27 mouse cellular contexts compared by ENCODE assay signal in genomic region chr11:100500651-100501050, GRCm38 (mm10). TPM values are rescaled to one million over a fixed set of nuclear protein-coding genes. Genes with fewer than 3 reads are reported as not detected.
A peak's percentile ranks its signal among the peaks of the same experiment; 100 is the strongest.
DNase-seq lines count a peak whose midpoint lies in the region; ATAC-seq and TF ChIP-seq lines count a peak whose summit lies in the region.
"Had no signal": no experiment of that assay in that cellular context is flagged by ENCODE, and none has a peak within 500 bp of the region (broad histone marks: within the 10 kb centered on the region; RNA-seq: fewer than 3 reads in every experiment).

No protein-coding gene starts in this region.

- no peak for TF ChIP-seq EP300 in liver, postnatal 0 days (IDR thresholded peaks at IDR 0.05; ENCODE audit: low read depth)

- H3K36me3 ChIP-seq in liver, embryonic 11.5 days (ENCODE audit: control insufficient read depth, insufficient read depth, low read length): peaks cover 54% of the 10 kb centered on the region
- peaks cover 87% of the 10 kb centered on the region for H3K36me3 ChIP-seq in liver, postnatal 0 days (replicated peaks; ENCODE audit: insufficient read depth, low read length)

- no peak for TF ChIP-seq CTCF in liver, postnatal 0 days (IDR thresholded peaks at IDR 0.05; ENCODE audit: low read depth)

- H3K4me2 ChIP-seq in liver, embryonic 11.5 days: no peak overlapping the region
- H3K4me2 ChIP-seq in liver, postnatal 0 days (ENCODE audit: low read depth, low read length): no peak overlapping the region
- H3K4me2 ChIP-seq: heart, embryonic 12.5 days; hindbrain, embryonic 13.5 days had no signal

- no peaks in the 10 kb centered on the region for H3K9me3 ChIP-seq in liver, embryonic 11.5 days (ENCODE audit: control insufficient read depth, low read length)
- H3K9me3 ChIP-seq in liver, postnatal 0 days (ENCODE audit: low read length): no peaks in the 10 kb centered on the region
- H3K9me3 ChIP-seq: heart, embryonic 12.5 days; hindbrain, embryonic 13.5 days had no signal

- no peak for ATAC-seq in liver, embryonic 11.5 days (replicated peaks; ENCODE audit: low FRiP score)
- ATAC-seq in liver, postnatal 0 days: no peak
- ATAC-seq: activated CD4-positive, CD25-positive, alpha-beta regulatory T cell, adult 4 months; forebrain, embryonic 16.5 days; intestine, embryonic 16.5 days; lung, postnatal 0 days had no signal

- H3K4me1 ChIP-seq in liver, embryonic 11.5 days (replicated peaks; ENCODE audit: control insufficient read depth, insufficient read depth, low read length): peaks cover 11% of the 10 kb centered on the region
- no peaks in the 10 kb centered on the region for H3K4me1 ChIP-seq in liver, postnatal 0 days (ENCODE audit: insufficient read depth)
- H3K4me1 ChIP-seq: hindbrain, embryonic 13.5 days had no signal

- H3K9ac ChIP-seq in liver, embryonic 11.5 days (ENCODE audit: low read depth, low read length): no peak overlapping the region
- H3K9ac ChIP-seq in liver, postnatal 0 days (replicated peaks): no peak overlapping the region
- H3K9ac ChIP-seq: heart, embryonic 12.5 days; hindbrain, embryonic 13.5 days had no signal

- peak overlapping the region; percentile 29; the same call in 1 of the 2 replicates for H3K27ac ChIP-seq in liver, embryonic 11.5 days (ENCODE audit: low read depth, low read length)
- H3K27ac ChIP-seq in liver, postnatal 0 days (ENCODE audit: low read depth): no peak overlapping the region
- H3K27ac ChIP-seq: gastrocnemius, adult 2 months; heart, adult 2 months; hindbrain, embryonic 13.5 days; macrophage had no signal

- WGBS in liver, embryonic 11.5 days: 87% methylated on average over 7 of the region's 7 CpGs
- WGBS in liver, postnatal 0 days (ENCODE audit: insufficient replicate concordance): 83% methylated on average over 7 of the region's 7 CpGs

- H3K4me3 ChIP-seq in liver, embryonic 11.5 days (ENCODE audit: low read depth, low read length): no peak overlapping the region
- H3K4me3 ChIP-seq in liver, postnatal 0 days (ENCODE audit: low read depth, low read length): no peak overlapping the region
- H3K4me3 ChIP-seq: erythroblast, embryonic 14.5 days; gastrocnemius, adult 2 months; heart, adult 2 months; heart, embryonic 12.5 days; hindbrain, embryonic 13.5 days had no signal

- H3K27me3 ChIP-seq in liver, embryonic 11.5 days (replicated peaks; ENCODE audit: control insufficient read depth, insufficient read depth, low read length): no peaks in the 10 kb centered on the region
- H3K27me3 ChIP-seq in liver, postnatal 0 days (ENCODE audit: insufficient read depth, low read length): no peaks in the 10 kb centered on the region
- H3K27me3 ChIP-seq: CH12.LX; heart, embryonic 12.5 days; hindbrain, embryonic 13.5 days had no signal

- peak; percentile 14 for DNase-seq in kidney, adult 18-20 months
- DNase-seq in kidney, postnatal 10 days: no peak
- no peak for DNase-seq in liver, embryonic 11.5 days (ENCODE audit: low spot score)
- DNase-seq in liver, postnatal 0 days: no peak
- peak; percentile 49 for DNase-seq in retina, adult 2 months (ENCODE audit: low read depth, low spot score)
- no peak for DNase-seq in retina, embryonic 14.5 days (ENCODE audit: low spot score)
- DNase-seq in c-Kit-positive CD71-positive TER-119-positive erythroid progenitor cells, embryonic 14.5 days (ENCODE audit: low spot score): no peak
- DNase-seq: adrenal gland, adult 2 months; adrenal gland, postnatal 36 days; cerebellum, adult 2 months; cerebellum, postnatal 14 days; gastrocnemius, adult 2 months; gastrocnemius, postnatal 36 days; heart, adult 2 months; heart, postnatal 4 days; lung, adult 18-20 months; right cerebral cortex, postnatal 14 days had no signal

RNA-seq across cellular contexts. Expression of gene Acly, which starts 27.1 kb away (rescaled TPM):
- 159 and 194 TPM in 2 replicates for polyA plus RNA-seq in liver, embryonic 11.5 days (2014; fragmentation: Nextera tagmentation; extraction: Ambion mirVana)
- 24.4 and 29.8 TPM in 2 replicates for polyA plus RNA-seq in liver, postnatal 0 days (2015; fragmentation: Nextera tagmentation; extraction: Ambion mirVana)

RNA-seq across cellular contexts. Expression of gene Klhl11, which starts 28.1 kb away (rescaled TPM):
- 6.3 and 6.7 TPM in 2 replicates for polyA plus RNA-seq in liver, embryonic 11.5 days (2014; fragmentation: Nextera tagmentation; extraction: Ambion mirVana)
- polyA plus RNA-seq in liver, postnatal 0 days (2015; fragmentation: Nextera tagmentation; extraction: Ambion mirVana): 0.88 and 1.3 TPM in 2 replicates

RNA-seq across cellular contexts. Expression of gene Ttc25, which starts 44.8 kb away (rescaled TPM):
- polyA plus RNA-seq in liver, embryonic 11.5 days (2014; fragmentation: Nextera tagmentation; extraction: Ambion mirVana): 0.18 and 0.26 TPM in 2 replicates
- 0.11 and 0.22 TPM in 2 replicates for polyA plus RNA-seq in liver, postnatal 0 days (2015; fragmentation: Nextera tagmentation; extraction: Ambion mirVana)
- polyA plus RNA-seq: erythroblast, embryonic 14.5 days had no signal

RNA-seq across cellular contexts. Expression of gene Klhl10, which starts 58.9 kb away (rescaled TPM):
- 0.31 and 0.36 TPM in 2 replicates for polyA plus RNA-seq in liver, embryonic 11.5 days (2014; fragmentation: Nextera tagmentation; extraction: Ambion mirVana)
- polyA plus RNA-seq in liver, postnatal 0 days (2015; fragmentation: Nextera tagmentation; extraction: Ambion mirVana): 0.07 TPM in 2 replicates
- polyA plus RNA-seq: activated CD4-positive, CD25-positive, alpha-beta regulatory T cell, adult 4 months; erythroblast, embryonic 14.5 days; small intestine, adult 2 months had no signal

RNA-seq across cellular contexts. Expression of gene Nt5c3b, which starts 59.0 kb away (rescaled TPM):
- 70.4 and 74.0 TPM in 2 replicates for polyA plus RNA-seq in liver, embryonic 11.5 days (2014; fragmentation: Nextera tagmentation; extraction: Ambion mirVana)
- polyA plus RNA-seq in liver, postnatal 0 days (2015; fragmentation: Nextera tagmentation; extraction: Ambion mirVana): 11.1 and 11.9 TPM in 2 replicates

Comparison
In these comparisons a context has a peak if more than half of its experiments do, and no peak if none do; other contexts are left out.
1. DNase-seq: peak in kidney, adult 18-20 months (single experiment) and retina, adult 2 months (single experiment); none in kidney, postnatal 10 days (single experiment), liver, embryonic 11.5 days (single experiment), liver, postnatal 0 days (single experiment), retina, embryonic 14.5 days (single experiment) and c-Kit-positive CD71-positive TER-119-positive erythroid progenitor cells, embryonic 14.5 days (single experiment).